Mouse (Mus musculus) midbrain, embryonic 14.5 days (tissue): ENCODE measurements around the gene Gm4353. TPM values are rescaled to one million over a fixed set of nuclear protein-coding genes. Genes with fewer than 3 reads are reported as not detected.

Experiments
- ATAC-seq: fragments of 200-750 bp; cut with Nextera tagmentation; 2 replicates; pipeline ENCODE4 v1.8.0; 2017; ENCODE audit warnings: moderate number of reproducible peaks, moderate library complexity; ENCODE audit not compliant: low FRiP score, low TSS enrichment
- DNase-seq: peaks from one replicate; pipeline ENCODE4 v3.0.0-alpha.2; 2015
- H3K27ac ChIP-seq: fragments of 300-500 bp; sonication (generic); replicated peaks from 2 replicates; pipeline ENCODE4 v1.5.1; 2014; ENCODE audit warnings: mild to moderate bottlenecking, low read depth, low read length, moderate library complexity
- H3K27me3 ChIP-seq: fragments of 300-500 bp; sonication (generic); 2 replicates; pipeline ENCODE4 v1.6.1; 2014; ENCODE audit warnings: low read length, control low read depth, mixed read lengths; ENCODE audit not compliant: control insufficient read depth, insufficient read depth
- H3K36me3 ChIP-seq: fragments of 300-500 bp; sonication (generic); 2 replicates; pipeline ENCODE4 v1.6.1; 2014; ENCODE audit warnings: low read length, control low read depth; ENCODE audit not compliant: control insufficient read depth, insufficient read depth
- H3K4me1 ChIP-seq: fragments of 300-500 bp; sonication (generic); 2 replicates; pipeline ENCODE4 v1.6.1; 2014; ENCODE audit warnings: mild to moderate bottlenecking, antibody characterized with exemption, low read length, control low read depth; ENCODE audit not compliant: control insufficient read depth, insufficient read depth
- H3K4me2 ChIP-seq: fragments of 300-500 bp; sonication (generic); 2 replicates; pipeline ENCODE4 v1.6.1; 2014; ENCODE audit warnings: mild to moderate bottlenecking, low read length, moderate library complexity
- H3K4me3 ChIP-seq: fragments of 300-500 bp; sonication (generic); replicated peaks from 2 replicates; pipeline ENCODE4 v1.5.1; 2014; ENCODE audit warnings: low read depth, low read length
- H3K9ac ChIP-seq: fragments of 300-500 bp; sonication (generic); replicated peaks from 2 replicates; pipeline ENCODE4 v1.6.1; 2014; ENCODE audit warnings: mild to moderate bottlenecking, low read length, moderate library complexity
- H3K9me3 ChIP-seq: fragments of 300-500 bp; sonication (generic); 2 replicates; pipeline ENCODE4 v1.6.1; 2016; ENCODE audit warnings: low read length, control low read depth, mixed read lengths; ENCODE audit not compliant: control insufficient read depth
- WGBS: fragments of 180-500 bp; shearing (Covaris S2); extraction: QIAGEN DNeasy Blood & Tissue Kit; methylation state at CpG from one replicate; pipeline ENCODE4 v1.1.7; 2014; 5-methylcytosine and 5-hydroxymethylcytosine counted together
- polyA plus RNA-seq: library from polyadenylated mRNA; unstranded; fragments of >200 nt; fragmentation: Nextera tagmentation; extraction: Ambion mirVana; gene quantifications from 2 replicates; pipeline ENCODE4 v1.2.1, GENCODE M21; 2014

Gene Gm4353
- polyA plus RNA-seq, 1 experiment from 2014 or later, result 0.45 TPM

DNA sequence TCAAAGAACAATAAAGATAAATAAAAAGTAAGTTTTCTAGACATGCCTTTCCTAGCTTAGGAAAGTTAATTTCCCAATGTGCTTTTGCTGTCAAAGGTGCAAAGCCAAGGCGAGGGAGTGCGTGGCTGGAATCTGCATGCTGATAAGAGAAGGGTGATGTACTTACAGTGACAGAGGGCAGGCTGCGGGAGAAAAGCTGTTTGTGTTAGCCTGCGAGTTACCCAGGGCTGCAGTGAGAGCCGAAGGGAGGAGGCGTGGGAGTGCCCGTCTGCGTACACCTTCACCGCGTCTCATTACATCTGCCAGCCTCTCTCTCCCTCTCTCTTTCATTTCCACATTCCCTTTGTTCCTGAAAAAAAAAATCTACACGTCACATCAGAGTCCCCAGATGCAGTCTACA, 45.9 kb downstream of the Gm4353 start, which contains the start of gene Sox6:
TSS of gene Sox6 (minus strand) at position 286 of the 400 bp plus-strand sequence.
- no peak for ATAC-seq
- Histone ChIP-seq H3K4me2 (peak within 1 kb of the TSS; percentile 99), H3K4me3 (peak within 1 kb of the TSS; percentile 50), H3K27ac (no peak within 1 kb of the TSS), H3K9me3 (no peaks in the 10 kb centered on the region), H3K4me1 (peaks cover 22% of the 10 kb centered on the region), H3K9ac (peak within 1 kb of the TSS; percentile 51), H3K36me3 (no peaks in the 10 kb centered on the region), H3K27me3 (peaks cover 47% of the 10 kb centered on the region)
- 2% methylated on average over 11 of the region's 11 CpGs for WGBS
- DNase-seq, result peak; percentile 65

- no peak for ATAC-seq
Observed at GRCm38 (mm10) chr7:116038024-116038423, 46.4 kb downstream of the Gm4353 start.

GRCm38 (mm10) chr7:116036591-116037555, 47.6 kb downstream of the Gm4353 start:
- no peak for ATAC-seq

More at GRCm38 (mm10) chr7:116038024-116038423, 46.4 kb downstream of the Gm4353 start:
- Histone ChIP-seq H3K4me3 (peak overlapping the region; percentile 50; the same call in 1 of the 2 replicates), H3K9ac (no peak overlapping the region), H3K27ac (no peak overlapping the region), H3K36me3 (no peaks in the 10 kb centered on the region), H3K9me3 (no peaks in the 10 kb centered on the region), H3K4me1 (peaks cover 22% of the 10 kb centered on the region), H3K27me3 (peaks cover 47% of the 10 kb centered on the region), H3K4me2 (peak overlapping the region; percentile 99)
- DNase-seq, result no peak
- WGBS, result 3% methylated on average over 13 of the region's 13 CpGs

GRCm38 (mm10) chr7:116035504-116035903, 48.9 kb downstream of the Gm4353 start:
- Histone ChIP-seq H3K9ac (no peak overlapping the region), H3K27me3 (peaks cover 40% of the 10 kb centered on the region), H3K36me3 (no peaks in the 10 kb centered on the region), H3K4me2 (peak overlapping the region; percentile 98), H3K9me3 (no peaks in the 10 kb centered on the region), H3K4me3 (no peak overlapping the region), H3K27ac (no peak overlapping the region), H3K4me1 (peaks cover 35% of the 10 kb centered on the region)
- ATAC-seq, result no peak
- WGBS, result 43% methylated on average over 4 of the region's 4 CpGs
- DNase-seq, result no peak

More at GRCm38 (mm10) chr7:116036591-116037555, 47.6 kb downstream of the Gm4353 start:
- Histone ChIP-seq H3K9ac (no peak overlapping the region), H3K27me3 (peaks cover 47% of the 10 kb centered on the region), H3K9me3 (no peaks in the 10 kb centered on the region), H3K27ac (no peak overlapping the region), H3K4me2 (peak overlapping the region; percentile 30), H3K4me1 (peaks cover 22% of the 10 kb centered on the region), H3K4me3 (no peak overlapping the region), H3K36me3 (no peaks in the 10 kb centered on the region)
- no peak for DNase-seq
- WGBS, result 28% methylated on average over 18 of the region's 18 CpGs

DNA sequence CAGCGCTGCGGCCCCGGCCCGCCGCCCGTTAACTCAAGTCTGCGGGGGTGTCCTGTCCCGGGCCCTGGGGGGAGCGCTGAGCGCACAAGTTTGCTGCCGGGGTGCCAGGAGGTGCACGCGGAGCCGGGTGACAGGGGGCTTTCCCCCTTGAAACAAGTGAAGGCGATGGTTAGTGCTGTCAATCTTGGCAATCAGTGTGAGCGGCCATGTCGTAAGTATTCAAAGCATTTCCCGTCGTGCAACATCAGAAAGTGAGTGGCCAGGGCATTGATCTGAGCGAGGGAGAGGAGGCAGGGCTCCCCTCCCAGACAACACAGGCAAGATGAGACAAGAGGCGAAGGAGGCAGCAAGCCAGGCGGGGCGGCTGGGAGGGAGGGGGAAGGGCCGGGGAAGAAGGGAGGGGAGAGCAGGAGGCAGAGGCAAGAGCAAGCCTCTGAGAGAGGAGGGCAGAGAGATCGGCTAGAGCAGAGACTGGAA, 50.1 kb downstream of the Gm4353 start:
- DNase-seq (peak; percentile 76), ATAC-seq (peak; percentile 58)
- Histone ChIP-seq H3K27me3 (peaks cover 39% of the 10 kb centered on the region), H3K9me3 (no peaks in the 10 kb centered on the region), H3K9ac (peak overlapping the region; percentile 59), H3K4me3 (peak overlapping the region; percentile 54), H3K36me3 (no peaks in the 10 kb centered on the region), H3K27ac (peak overlapping the region; percentile 74), H3K4me1 (peaks cover 39% of the 10 kb centered on the region), H3K4me2 (peak overlapping the region; percentile 98)
- under 1% methylated on average over 25 of the region's 25 CpGs for WGBS

DNA sequence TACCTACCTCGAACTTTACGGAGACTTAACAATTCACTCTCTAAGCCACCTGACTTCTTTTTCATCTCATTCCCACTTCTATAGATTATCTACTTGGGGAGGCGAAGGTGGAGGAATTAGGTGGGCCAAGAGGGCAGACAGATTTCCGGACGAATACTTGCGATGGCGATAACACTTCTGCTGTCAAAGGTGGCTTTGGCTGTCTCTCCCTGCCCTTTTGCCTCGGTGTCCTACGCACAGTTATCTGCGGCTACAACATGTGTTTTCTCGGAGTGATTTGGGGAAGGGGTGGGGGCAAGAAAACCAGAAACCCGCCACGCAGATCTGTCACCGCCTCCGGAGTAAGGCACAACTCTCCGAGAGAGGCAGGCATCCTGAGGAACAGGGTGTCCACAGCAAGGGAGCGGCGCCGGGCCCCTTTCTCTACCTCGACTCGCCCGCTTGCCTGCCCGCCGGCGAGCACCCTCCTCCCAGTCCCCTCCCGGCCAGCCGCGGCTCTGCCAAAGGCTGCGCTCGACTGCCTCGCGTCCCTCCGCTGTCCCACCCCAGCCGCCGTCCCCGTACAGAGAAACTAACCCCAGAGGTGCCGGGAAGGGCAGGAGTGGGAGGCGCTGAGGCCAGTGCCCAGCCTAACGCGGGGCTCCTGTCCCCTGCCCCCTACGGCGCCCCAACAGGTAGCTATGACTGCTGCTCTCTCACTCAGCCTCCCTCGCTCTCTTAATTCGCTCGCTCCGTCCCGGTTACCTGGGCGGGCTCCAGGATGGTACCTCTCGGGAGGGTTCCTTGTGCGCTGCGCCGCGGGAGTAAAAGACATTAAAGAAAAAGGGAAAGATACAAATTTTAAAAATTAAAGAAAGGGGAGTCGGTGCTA, 50.8 kb downstream of the Gm4353 start:
- Histone ChIP-seq H3K4me2 (peak overlapping the region; percentile 98), H3K4me1 (peaks cover 32% of the 10 kb centered on the region), H3K9me3 (no peaks in the 10 kb centered on the region), H3K27ac (peak overlapping the region; percentile 74), H3K9ac (peak overlapping the region; percentile 59), H3K36me3 (no peaks in the 10 kb centered on the region), H3K4me3 (peak overlapping the region; percentile 54), H3K27me3 (peaks cover 33% of the 10 kb centered on the region)
- peak; percentile 59 for ATAC-seq
- peak; percentile 73 for DNase-seq
- 0% methylated on average over 52 of the region's 54 CpGs for WGBS

Other genes with a start within 250 kb of the Gm4353 start
- 45.7 and 52.1 TPM in 2 replicates for gene Sox6, start 45.8 kb downstream of the Gm4353 start, polyA plus RNA-seq
- gene 1110004F10Rik, start 45.2 kb downstream of the Gm4353 start, polyA plus RNA-seq, result 342 and 379 TPM in 2 replicates
- gene Plekha7, start 223.7 kb upstream of the Gm4353 start, polyA plus RNA-seq, result 7.0 and 8.6 TPM in 2 replicates
- 533 and 622 TPM in 2 replicates for gene Rps13, start 249.6 kb upstream of the Gm4353 start, polyA plus RNA-seq